Mouse (Mus musculus) forebrain, embryonic 13.5 days (tissue): ENCODE measurements around the gene Tubb2a. TPM values are rescaled to one million over a fixed set of nuclear protein-coding genes. Genes with fewer than 3 reads are reported as not detected.

Experiments used
- polyA plus RNA-seq: library from polyadenylated mRNA; unstranded; fragments of >200 nt; fragmentation: Nextera tagmentation; extraction: Ambion mirVana; gene quantifications from 2 replicates; pipeline ENCODE4 v1.2.1, GENCODE M21; 2015

Tubb2a gene
- polyA plus RNA-seq, 1 experiment from 2014 or later = 761 TPM

Other genes starting within 250 kb of the Tubb2a start
- gene Serpinb6e, start 234.6 kb downstream of the Tubb2a start, polyA plus RNA-seq = not detected in 2 replicates
- gene Serpinb6c, start 172.3 kb downstream of the Tubb2a start, polyA plus RNA-seq = 0.18 TPM in 1 of 2 replicates, not detected in the other
- 8.3 and 9.7 TPM in 2 replicates for gene Nqo2, start 113.3 kb downstream of the Tubb2a start, polyA plus RNA-seq
- 5.8 and 6.7 TPM in 2 replicates for gene Ripk1, start 75.6 kb downstream of the Tubb2a start, polyA plus RNA-seq
- 27.9 and 29.1 TPM in 2 replicates for gene Serpinb6a, start 75.2 kb downstream of the Tubb2a start, polyA plus RNA-seq
- 36.5 and 37.6 TPM in 2 replicates for gene Bphl, start 40.4 kb downstream of the Tubb2a start, polyA plus RNA-seq
- gene Tubb2b, start 52.5 kb upstream of the Tubb2a start, polyA plus RNA-seq = 559 and 618 TPM in 2 replicates
- 121 and 128 TPM in 2 replicates for gene Psmg4, start 85.0 kb upstream of the Tubb2a start, polyA plus RNA-seq